Mouse (Mus musculus) lung, postnatal 0 days (tissue): ENCODE data around the gene Casp9.

Experiments used
- CTCF ChIP-seq: IDR thresholded peaks from 2 replicates; pipeline ENCODE4 v1.5.1; 2016; ENCODE audit warnings: antibody characterized with exemption, mild to moderate bottlenecking
- EP300 ChIP-seq: IDR thresholded peaks from 2 replicates; pipeline ENCODE4 v1.6.1; 2016; ENCODE audit warnings: antibody characterized with exemption, mild to moderate bottlenecking, control low read depth

DNA sequence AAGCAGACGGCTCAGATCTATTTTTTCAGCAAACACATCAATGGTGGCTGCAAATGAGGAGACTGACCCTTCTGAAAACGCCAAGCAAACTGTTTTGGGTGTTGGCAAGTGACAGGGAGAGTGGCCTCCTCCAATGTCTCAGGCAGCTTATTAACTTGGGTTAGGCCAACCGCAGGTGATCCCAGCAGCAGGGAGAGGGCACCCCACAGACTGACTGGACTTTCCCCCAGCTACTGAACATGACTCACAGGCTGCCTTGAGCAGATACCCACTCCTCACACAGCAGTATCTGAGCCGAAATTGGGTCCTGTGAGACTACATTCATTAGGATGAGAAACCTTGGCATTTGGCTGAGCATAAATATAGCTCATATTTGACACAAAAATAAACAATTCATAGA lies 32.5 kb upstream of the Casp9 start:
- TF ChIP-seq EP300 = no peak
- no peak for TF ChIP-seq CTCF
